ENCODE assay signal across 8 mouse cellular contexts in the genomic region with DNA sequence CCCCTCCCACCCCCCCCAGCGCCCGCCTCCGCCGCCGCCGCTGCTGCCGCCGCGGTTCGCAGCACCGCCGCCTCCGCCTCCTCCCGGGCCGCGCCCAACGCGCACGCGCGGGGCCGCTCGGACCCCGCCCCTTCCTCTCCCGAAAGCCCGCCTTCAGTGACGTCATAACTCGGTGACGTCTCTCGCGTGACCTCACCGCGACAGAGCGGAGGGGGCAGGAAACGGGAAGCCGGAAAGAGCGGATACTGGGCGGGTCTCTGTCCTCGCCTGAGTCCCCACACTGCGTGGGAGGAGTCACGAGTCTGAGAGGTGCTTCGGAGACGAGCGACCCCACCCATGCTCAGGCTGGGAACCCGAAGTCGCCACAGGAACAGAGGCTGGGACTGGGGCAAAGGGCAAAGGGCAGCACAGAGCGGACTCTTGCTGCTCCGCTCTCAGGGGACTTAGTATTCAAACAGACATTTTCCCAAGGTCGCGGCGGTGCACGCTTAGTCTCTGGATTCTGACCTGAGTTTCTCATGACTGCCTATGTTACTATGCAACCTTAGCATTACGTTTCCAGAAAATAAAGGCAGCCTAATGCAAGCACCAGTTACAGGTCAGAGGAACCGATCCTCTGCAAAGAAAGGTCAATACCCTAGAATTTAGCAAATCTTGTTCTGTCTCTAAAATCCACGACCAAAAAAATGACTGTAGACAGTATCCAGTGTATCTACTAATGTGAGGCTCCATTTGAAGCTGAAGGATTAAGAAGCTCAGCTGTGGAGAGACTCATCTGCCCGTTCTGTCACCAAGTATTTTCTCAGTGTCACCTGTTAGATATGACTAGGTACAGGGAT. TPM values are rescaled to one million over a fixed set of nuclear protein-coding genes. Genes with fewer than 3 reads are reported as not detected.
DNase-seq lines count a peak whose midpoint lies in the region; ATAC-seq and TF ChIP-seq lines count a peak whose summit lies in the region.

A gene (minus strand): TSS at position 81 of the 839 bp plus-strand sequence.

- no peak within 1 kb of the TSS for H3K27ac ChIP-seq in ES-E14 (ENCODE audit: insufficient read depth, low read depth, low read length, poor library complexity, severe bottlenecking)
- H3K27ac ChIP-seq in forebrain, embryonic 15.5 days (replicated peaks): peak within 1 kb of the TSS; percentile 86

- no peaks in the 10 kb centered on the region for H3K9me3 ChIP-seq in ES-E14 (ENCODE audit: control insufficient read depth, insufficient read depth, low read depth, low read length)
- H3K9me3 ChIP-seq in forebrain, embryonic 15.5 days: no peaks in the 10 kb centered on the region

- H3K4me3 ChIP-seq in ES-E14 (ENCODE audit: insufficient read depth in 1 of 2, low read depth in 1 of 2, low read length in 2 of 2, poor library complexity in 1 of 2, severe bottlenecking in 1 of 2): peak within 1 kb of the TSS; percentile 87 to 98
- H3K4me3 ChIP-seq in forebrain, embryonic 15.5 days: peak within 1 kb of the TSS; percentile 82
- peak within 1 kb of the TSS; percentile 92 for H3K4me3 ChIP-seq in lung, adult 2 months (replicated peaks; ENCODE audit: extremely low read depth, low read depth, low read length)

- peak within 1 kb of the TSS; percentile 85 for H3K9ac ChIP-seq in ES-E14 (ENCODE audit: insufficient read depth, low read depth, low read length, poor library complexity, severe bottlenecking)
- peak within 1 kb of the TSS; percentile 89 for H3K9ac ChIP-seq in forebrain, embryonic 15.5 days (replicated peaks)

- in situ Hi-C loops in ES-E14 (cut with MboI; ENCODE audit: low sequenced_read_pairs in 2 of 2, unreplicated experiment in 2 of 2): no loop called here

- intact Hi-C loops in heart, postnatal 25 days (cut with DNase I): loop anchor here (1.0 kb wide), 1 partner anchor 19 kb away; no protein-coding TSS in a partner anchor

- peak; percentile 96 for ATAC-seq in forebrain, embryonic 15.5 days (replicated peaks)
- peak; percentile 94 for ATAC-seq in neutrophil, adult 5-6 weeks (ENCODE audit: extremely low read depth, insufficient number of reproducible peaks, low FRiP score, poor library complexity, severe bottlenecking)

- peak; percentile 96; the same call in 1 of the 2 replicates for TF ChIP-seq POLR2A in lung, adult 2 months (IDR thresholded peaks at IDR 0.05; ENCODE audit: borderline replicate concordance, extremely low read depth, low read depth, low read length)

- peak within 1 kb of the TSS; percentile 83 for H3K4me2 ChIP-seq in forebrain, embryonic 15.5 days (replicated peaks)

- DNase-seq in ES-E14 (ENCODE audit: low read depth, low spot score): peak; percentile 98
- DNase-seq in cerebellum, adult 11-12 months: peak; percentile 97
- DNase-seq in heart, postnatal 25 days (ENCODE audit: low spot score): peak; percentile 96
- peak; percentile 96 to 97 for DNase-seq in layer of hippocampus, adult 18-20 months (ENCODE audit: low spot score in 2 of 2)
- peak; percentile 99 for DNase-seq in lung, adult 2 months
- peak; percentile 94 to 96 for DNase-seq in thymus, adult 18-20 months

- H3K36me3 ChIP-seq in ES-E14 (ENCODE audit: control insufficient read depth, insufficient read depth, low read length, poor library complexity, severe bottlenecking): no peaks in the 10 kb centered on the region
- H3K36me3 ChIP-seq in forebrain, embryonic 15.5 days: no peaks in the 10 kb centered on the region

- H3K27me3 ChIP-seq in forebrain, embryonic 15.5 days: no peaks in the 10 kb centered on the region

- WGBS in forebrain, embryonic 15.5 days: 3% methylated on average over 32 of the region's 56 CpGs
- 2% methylated on average over 53 of the region's 56 CpGs for WGBS in lung, adult 2 months

- H3K4me1 ChIP-seq in ES-E14 (ENCODE audit: control insufficient read depth in 2 of 2, insufficient read depth in 2 of 2, low read length in 2 of 2, poor library complexity in 1 of 2): peaks cover 2 to 17% of the 10 kb centered on the region in 2 experiments; a peak in 2 of 4 replicates
- peaks cover 31% of the 10 kb centered on the region for H3K4me1 ChIP-seq in forebrain, embryonic 15.5 days
- peaks cover 10% of the 10 kb centered on the region for H3K4me1 ChIP-seq in lung, adult 2 months (ENCODE audit: control insufficient read depth, insufficient read depth, low read length)

- TF ChIP-seq CTCF in lung, adult 2 months (IDR thresholded peaks at IDR 0.05; ENCODE audit: insufficient read depth, low read length): no peak

TF ChIP-seq in ES-E14, 5 proteins besides CTCF, POLR2A, EP300 and RAD21:
- TF ChIP-seq HCFC1 (IDR thresholded peaks at IDR 0.05; ENCODE audit: borderline replicate concordance, insufficient read depth, low read length): peak; percentile 62; the same call in 1 of the 2 replicates
- no peak for TF ChIP-seq ZC3H11A (IDR thresholded peaks at IDR 0.05; ENCODE audit: borderline replicate concordance, low read depth, low read length)
TF ChIP-seq in ES-E14: peak in this region for 1.

RNA-seq across cellular contexts. Expression of the gene that starts here (rescaled TPM):
- 53.8 and 68.4 TPM in 2 replicates for total RNA-seq in ES-E14 (2012; rRNA removed)
- 10.6 and 10.8 TPM in 2 replicates for polyA plus RNA-seq in forebrain, embryonic 15.5 days (2015; fragmentation: Nextera tagmentation; extraction: Ambion mirVana)
- total RNA-seq in heart, postnatal 25 days (2021): 100 to 1,000 TPM; 133 to 137 TPM
- total RNA-seq in layer of hippocampus, adult 18-20 months (2021): 100 to 1,000 TPM; 199 TPM
- polyA plus RNA-seq in lung, adult 2 months (2012; rRNA removed): 95.1 and 131 TPM in 2 replicates
- total RNA-seq in neutrophil, adult 5-6 weeks (2017): 76.8 and 81.2 TPM in 2 replicates
